Mouse (Mus musculus): ENCODE results near the gene Gemin5.

The Gemin5 gene

GRCm38 (mm10) chr11:58171459-58172091 is 3.2 kb upstream of the Gemin5 start, which contains the start of gene Mrpl22:
Gene Mrpl22 (plus strand): TSS chr11:58171661.
- peak; percentile 23 for DNase-seq (ENCODE audit: extremely low read depth, low read depth, low spot score)

- no peak for DNase-seq (ENCODE audit: extremely low read depth, low read depth, low spot score)
Observed at GRCm38 (mm10) chr11:58169666-58170065, 1.3 kb upstream of the Gemin5 start.

- no peak for DNase-seq (ENCODE audit: extremely low read depth, low read depth, low spot score)
Observed at GRCm38 (mm10) chr11:58167822-58168166, 545 bp downstream of the Gemin5 start.

- no peak for DNase-seq (ENCODE audit: extremely low read depth, low read depth, low spot score)
Observed at GRCm38 (mm10) chr11:58165072-58165471, 3.3 kb downstream of the Gemin5 start.

GRCm38 (mm10) chr11:58156871-58157270 is 11.5 kb downstream of the Gemin5 start:
- no peak for DNase-seq (ENCODE audit: extremely low read depth, low read depth, low spot score)

- no peak for DNase-seq (ENCODE audit: extremely low read depth, low read depth, low spot score)
Observed at GRCm38 (mm10) chr11:58155458-58155857, 12.9 kb downstream of the Gemin5 start.

GRCm38 (mm10) chr11:58146241-58146640 is 22.1 kb downstream of the Gemin5 start:
- no peak for DNase-seq (ENCODE audit: extremely low read depth, low read depth, low spot score)

- DNase-seq (ENCODE audit: extremely low read depth, low read depth, low spot score), result no peak
Observed at GRCm38 (mm10) chr11:58143704-58144426, 24.5 kb downstream of the Gemin5 start.

- DNase-seq (ENCODE audit: extremely low read depth, low read depth, low spot score), result no peak
Observed at GRCm38 (mm10) chr11:58139466-58139865, 28.9 kb downstream of the Gemin5 start.

- no peak for DNase-seq (ENCODE audit: extremely low read depth, low read depth, low spot score)
Observed at GRCm38 (mm10) chr11:58138821-58139220, 29.5 kb downstream of the Gemin5 start.

- DNase-seq (ENCODE audit: extremely low read depth, low read depth, low spot score), result no peak
Observed at GRCm38 (mm10) chr11:58136677-58137076, 31.7 kb downstream of the Gemin5 start.

- DNase-seq (ENCODE audit: extremely low read depth, low read depth, low spot score), result no peak
Observed at GRCm38 (mm10) chr11:58135296-58135695, 33.0 kb downstream of the Gemin5 start.

- no peak for DNase-seq (ENCODE audit: extremely low read depth, low read depth, low spot score)
Observed at GRCm38 (mm10) chr11:58134869-58135268, 33.5 kb downstream of the Gemin5 start.

- no peak for DNase-seq (ENCODE audit: extremely low read depth, low read depth, low spot score)
Observed at GRCm38 (mm10) chr11:58132026-58132425, 36.3 kb downstream of the Gemin5 start.

- no peak for DNase-seq (ENCODE audit: extremely low read depth, low read depth, low spot score)
Observed at GRCm38 (mm10) chr11:58129302-58129843, 39.0 kb downstream of the Gemin5 start.

GRCm38 (mm10) chr11:58127544-58127943 is 40.8 kb downstream of the Gemin5 start:
- no peak for DNase-seq (ENCODE audit: extremely low read depth, low read depth, low spot score)

GRCm38 (mm10) chr11:58126397-58127160 is 41.8 kb downstream of the Gemin5 start:
- no peak for DNase-seq (ENCODE audit: extremely low read depth, low read depth, low spot score)

GRCm38 (mm10) chr11:58125021-58125420 is 43.3 kb downstream of the Gemin5 start:
- DNase-seq (ENCODE audit: extremely low read depth, low read depth, low spot score), result no peak

- DNase-seq (ENCODE audit: extremely low read depth, low read depth, low spot score), result no peak
Observed at GRCm38 (mm10) chr11:58123711-58124110, 44.6 kb downstream of the Gemin5 start.

- no peak for DNase-seq (ENCODE audit: extremely low read depth, low read depth, low spot score)
Observed at GRCm38 (mm10) chr11:58121351-58121750, 47.0 kb downstream of the Gemin5 start.

GRCm38 (mm10) chr11:58120655-58121054 is 47.7 kb downstream of the Gemin5 start:
- DNase-seq (ENCODE audit: extremely low read depth, low read depth, low spot score), result no peak
